Mouse (Mus musculus) kidney, embryonic 16.5 days (tissue): Measurements from ENCODE around the gene Ankrd11. TPM values are rescaled to one million over a fixed set of nuclear protein-coding genes. Genes with fewer than 3 reads are reported as not detected.

Experiments
- ATAC-seq: fragments of 200-750 bp; cut with Nextera tagmentation; 2 replicates; pipeline ENCODE4 v1.8.0; 2017; ENCODE audit warnings: moderate TSS enrichment; ENCODE audit not compliant: low FRiP score, low TSS enrichment
- H3K27ac ChIP-seq: fragments of 300-500 bp; sonication (generic); 2 replicates; pipeline ENCODE4 v1.5.1; 2014; ENCODE audit warnings: low read length
- H3K27me3 ChIP-seq: fragments of 300-500 bp; sonication (generic); 2 replicates; pipeline ENCODE4 v1.6.1; 2014; ENCODE audit warnings: low read length, control low read depth, mixed read lengths; ENCODE audit not compliant: insufficient read depth
- H3K36me3 ChIP-seq: fragments of 300-500 bp; sonication (generic); 2 replicates; pipeline ENCODE4 v1.6.1; 2014; ENCODE audit warnings: low read length, control low read depth, mixed read lengths; ENCODE audit not compliant: insufficient read depth
- H3K4me1 ChIP-seq: fragments of 300-500 bp; sonication (generic); 2 replicates; pipeline ENCODE4 v1.6.1; 2014; ENCODE audit warnings: low read length, control low read depth, mixed read lengths; ENCODE audit not compliant: insufficient read depth
- H3K4me2 ChIP-seq: fragments of 300-500 bp; sonication (generic); replicated peaks from 2 replicates; pipeline ENCODE4 v1.6.1; 2014; ENCODE audit warnings: low read depth, low read length
- H3K4me3 ChIP-seq: fragments of 300-500 bp; sonication (generic); 2 replicates; pipeline ENCODE4 v1.5.1; 2014; ENCODE audit warnings: mild to moderate bottlenecking, low read length
- H3K9ac ChIP-seq: fragments of 300-500 bp; sonication (generic); replicated peaks from 2 replicates; pipeline ENCODE4 v1.6.1; 2014; ENCODE audit warnings: low read length
- H3K9me3 ChIP-seq: fragments of 300-500 bp; sonication (generic); 2 replicates; pipeline ENCODE4 v1.6.1; 2016; ENCODE audit warnings: low read length, control low read depth
- WGBS: fragments of 180-500 bp; shearing (Covaris S2); extraction: QIAGEN DNeasy Blood & Tissue Kit; methylation state at CpG from one replicate; pipeline ENCODE4 v1.1.7; 2014; 5-methylcytosine and 5-hydroxymethylcytosine counted together
- polyA plus RNA-seq: library from polyadenylated mRNA; unstranded; fragments of >200 nt; fragmentation: Nextera tagmentation; extraction: Ambion mirVana; gene quantifications from 2 replicates; pipeline ENCODE4 v1.2.1, GENCODE M21; 2015

Ankrd11 gene
- polyA plus RNA-seq, 1 experiment from 2014 or later = 25.6 TPM

GRCm38 (mm10) chr8:123017143-123017542 is 24.9 kb downstream of the Ankrd11 start:
- no peak overlapping the region for H3K9ac ChIP-seq

DNA sequence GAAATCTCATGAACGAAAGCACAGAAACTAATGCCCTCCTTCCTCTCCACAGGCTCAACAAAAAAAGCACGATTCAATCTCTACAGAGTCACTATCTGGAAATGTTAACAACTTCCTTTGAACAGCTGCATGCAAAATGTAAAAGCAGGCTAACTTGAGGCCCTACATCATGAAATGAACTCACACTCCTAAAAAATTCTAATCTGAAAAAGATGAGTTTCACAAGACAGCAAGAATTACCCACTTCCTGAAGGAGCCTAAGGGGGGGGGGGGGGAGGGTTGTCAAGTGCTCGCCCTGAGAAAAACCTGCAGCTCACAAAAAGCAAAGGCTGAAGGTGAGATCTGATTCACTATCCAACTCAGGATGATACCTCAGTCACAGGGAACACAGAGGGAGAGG is 27.0 kb downstream of the Ankrd11 start:
- peaks cover 11% of the 10 kb centered on the region; the same call in 1 of the 2 replicates for H3K4me1 ChIP-seq
- H3K4me2 ChIP-seq = no peak overlapping the region
- H3K27ac ChIP-seq = no peak overlapping the region
- whole genome bisulfite sequencing = 50% methylated on average over 3 of the region's 3 CpGs
- H3K9ac ChIP-seq = no peak overlapping the region
- H3K27me3 ChIP-seq = no peaks in the 10 kb centered on the region
- no peaks in the 10 kb centered on the region for H3K36me3 ChIP-seq
- H3K4me3 ChIP-seq = no peak overlapping the region
- ATAC-seq = no peak
- H3K9me3 ChIP-seq = no peaks in the 10 kb centered on the region

More at GRCm38 (mm10) chr8:123017143-123017542, 24.9 kb downstream of the Ankrd11 start:
- no peaks in the 10 kb centered on the region for H3K9me3 ChIP-seq
- H3K4me1 ChIP-seq = peaks cover 19% of the 10 kb centered on the region
- H3K27me3 ChIP-seq = no peaks in the 10 kb centered on the region
- H3K27ac ChIP-seq = no peak overlapping the region
- H3K36me3 ChIP-seq = no peaks in the 10 kb centered on the region
- ATAC-seq = no peak
- H3K4me3 ChIP-seq = no peak overlapping the region
- 89% methylated on average over 4 of the region's 4 CpGs for WGBS
- no peak overlapping the region for H3K4me2 ChIP-seq

DNA sequence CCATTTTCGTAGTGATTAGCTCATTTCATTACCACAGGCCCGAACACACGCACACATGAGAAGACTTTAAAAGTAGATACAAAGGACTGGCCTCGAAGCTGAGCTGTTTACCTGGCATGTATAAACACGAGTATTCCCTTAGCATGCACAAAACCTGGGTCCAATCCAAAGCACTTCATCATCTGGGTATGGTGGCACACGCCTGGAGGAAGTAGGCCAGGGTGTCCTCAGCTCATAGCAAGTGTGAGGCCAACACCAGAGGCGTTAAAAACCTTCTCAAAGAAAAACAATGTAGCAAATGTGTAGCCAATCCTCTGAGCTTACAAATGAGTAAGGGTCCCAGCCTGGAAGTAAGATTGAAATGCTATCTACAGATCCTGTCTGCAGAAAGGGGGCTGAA is 27.6 kb downstream of the Ankrd11 start:
- Histone ChIP-seq H3K27ac (no peak overlapping the region), H3K9me3 (no peaks in the 10 kb centered on the region), H3K27me3 (no peaks in the 10 kb centered on the region), H3K4me3 (no peak overlapping the region), H3K4me2 (no peak overlapping the region), H3K4me1 (peaks cover 10% of the 10 kb centered on the region; the same call in 1 of the 2 replicates), H3K36me3 (no peaks in the 10 kb centered on the region), H3K9ac (no peak overlapping the region)
- no peak for ATAC-seq
- WGBS = 68% methylated on average over 7 of the region's 7 CpGs

- no peak overlapping the region for H3K4me2 ChIP-seq
- no peak overlapping the region for H3K4me3 ChIP-seq
- H3K9me3 ChIP-seq = no peaks in the 10 kb centered on the region
- H3K4me1 ChIP-seq = peaks cover 2% of the 10 kb centered on the region
- no peaks in the 10 kb centered on the region for H3K36me3 ChIP-seq
- no peak for ATAC-seq
- no peak overlapping the region for H3K27ac ChIP-seq
- no peaks in the 10 kb centered on the region for H3K27me3 ChIP-seq
- H3K9ac ChIP-seq = no peak overlapping the region
Measured at GRCm38 (mm10) chr8:123011321-123011720, 30.8 kb downstream of the Ankrd11 start.

DNA sequence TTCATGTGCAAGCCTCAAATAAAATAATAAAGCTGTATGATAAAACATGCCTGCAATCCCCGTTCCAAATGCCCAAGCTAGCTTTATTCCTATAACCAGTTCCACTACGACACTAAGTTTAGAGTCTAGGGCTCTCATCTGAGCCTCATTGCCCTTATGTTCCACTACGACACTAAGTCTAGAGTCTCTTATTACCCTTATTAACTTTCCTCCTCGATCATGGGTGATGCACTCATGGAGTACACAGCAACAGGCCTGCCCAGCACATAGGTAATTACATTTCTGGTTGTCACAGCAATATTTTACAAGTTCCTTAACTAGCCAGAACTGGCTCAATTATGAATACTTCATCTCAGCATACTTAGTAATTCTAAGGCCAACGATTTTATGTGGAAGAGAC is 36.3 kb downstream of the Ankrd11 start:
- H3K4me1 ChIP-seq = peaks cover 29% of the 10 kb centered on the region
- H3K9me3 ChIP-seq = no peaks in the 10 kb centered on the region
- H3K4me2 ChIP-seq = no peak overlapping the region
- H3K9ac ChIP-seq = no peak overlapping the region
- no peaks in the 10 kb centered on the region for H3K36me3 ChIP-seq
- WGBS = 61% methylated on average over 5 of the region's 5 CpGs
- H3K27me3 ChIP-seq = no peaks in the 10 kb centered on the region
- no peak overlapping the region for H3K4me3 ChIP-seq
- H3K27ac ChIP-seq = no peak overlapping the region
- ATAC-seq = no peak

GRCm38 (mm10) chr8:123005328-123005727 is 36.7 kb downstream of the Ankrd11 start:
- 68% methylated on average over 3 of the region's 3 CpGs for WGBS
- Histone ChIP-seq H3K9me3 (no peaks in the 10 kb centered on the region), H3K9ac (no peak overlapping the region), H3K27ac (no peak overlapping the region), H3K27me3 (no peaks in the 10 kb centered on the region), H3K36me3 (no peaks in the 10 kb centered on the region), H3K4me2 (no peak overlapping the region), H3K4me1 (peaks cover 29% of the 10 kb centered on the region), H3K4me3 (no peak overlapping the region)
- no peak for ATAC-seq

DNA sequence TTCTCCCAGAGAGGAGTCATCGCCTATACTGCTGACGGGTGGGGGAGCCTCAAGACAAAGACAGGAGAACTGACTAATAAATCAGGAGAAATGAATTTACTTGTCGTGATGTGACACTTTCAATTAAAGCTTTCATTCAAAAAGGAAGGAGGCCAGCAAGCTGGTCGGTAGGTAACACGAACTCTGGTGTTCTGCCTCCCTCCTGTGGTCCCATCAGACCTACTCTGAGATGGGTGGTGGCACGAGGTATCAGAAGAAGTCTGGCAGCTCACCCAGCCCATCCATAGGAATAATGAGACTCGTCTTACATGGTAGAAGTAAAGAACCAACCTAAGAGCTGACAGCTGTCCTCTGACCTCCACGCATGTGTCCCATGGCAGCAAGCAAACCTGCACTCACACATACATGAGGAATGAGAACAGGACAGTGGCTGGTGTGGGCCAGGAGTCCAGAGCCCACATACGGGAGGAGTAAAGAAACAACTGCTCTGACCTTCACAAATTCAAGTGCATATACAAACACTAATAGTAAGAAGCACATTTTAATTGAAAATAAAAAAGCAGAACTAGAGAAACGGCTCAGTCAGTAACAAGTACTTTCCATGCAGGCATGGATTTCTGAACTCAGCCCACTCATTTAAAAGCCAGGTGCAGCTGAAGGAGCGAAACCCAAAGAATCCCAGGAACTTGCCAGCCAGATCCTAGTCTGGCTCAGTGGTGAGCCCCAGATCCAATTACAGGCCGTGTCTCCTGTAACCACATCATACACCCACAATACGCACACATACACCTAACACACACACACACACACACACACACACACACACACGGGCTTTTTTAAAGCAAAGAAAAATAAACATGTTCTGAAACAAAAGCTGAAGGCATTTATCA is 37.8 kb downstream of the Ankrd11 start:
- peaks cover 29% of the 10 kb centered on the region for H3K4me1 ChIP-seq
- WGBS = 37% methylated on average over 14 of the region's 14 CpGs
- H3K4me3 ChIP-seq = no peak overlapping the region
- peak overlapping the region; percentile 34; the same call in 1 of the 2 replicates for H3K27ac ChIP-seq
- no peaks in the 10 kb centered on the region for H3K36me3 ChIP-seq
- H3K27me3 ChIP-seq = no peaks in the 10 kb centered on the region
- no peaks in the 10 kb centered on the region for H3K9me3 ChIP-seq
- no peak overlapping the region for H3K4me2 ChIP-seq
- ATAC-seq = no peak
- H3K9ac ChIP-seq = 0 out of 2 replicates have a peak overlapping the region, but pooled peaks have one; percentile 11

DNA sequence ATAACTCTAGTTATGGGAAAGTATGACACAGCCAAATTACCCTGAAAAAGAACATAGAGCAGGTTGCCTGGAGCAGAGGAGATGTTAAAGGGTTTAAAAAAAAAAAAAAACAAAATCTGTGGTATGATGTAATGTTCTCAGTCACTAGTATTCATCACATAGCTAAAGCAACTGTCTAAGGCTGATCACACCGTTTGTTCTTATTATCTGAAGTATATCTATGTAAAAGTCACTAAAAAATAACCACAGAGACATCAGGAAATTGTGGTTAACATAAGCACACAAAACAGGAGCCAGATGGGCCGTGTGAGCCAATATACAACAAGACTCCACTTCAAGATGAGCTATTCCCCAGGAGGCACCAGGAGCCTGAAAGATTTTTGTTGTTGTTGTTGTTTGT is 41.8 kb downstream of the Ankrd11 start:
- no peak overlapping the region for H3K27ac ChIP-seq
- no peaks in the 10 kb centered on the region for H3K27me3 ChIP-seq
- 72% methylated on average over 2 of the region's 2 CpGs for WGBS
- peaks cover 21% of the 10 kb centered on the region for H3K4me1 ChIP-seq
- no peak overlapping the region for H3K4me2 ChIP-seq
- no peak for ATAC-seq
- H3K9me3 ChIP-seq = no peaks in the 10 kb centered on the region
- H3K4me3 ChIP-seq = no peak overlapping the region
- no peak overlapping the region for H3K9ac ChIP-seq
- no peaks in the 10 kb centered on the region for H3K36me3 ChIP-seq

DNA sequence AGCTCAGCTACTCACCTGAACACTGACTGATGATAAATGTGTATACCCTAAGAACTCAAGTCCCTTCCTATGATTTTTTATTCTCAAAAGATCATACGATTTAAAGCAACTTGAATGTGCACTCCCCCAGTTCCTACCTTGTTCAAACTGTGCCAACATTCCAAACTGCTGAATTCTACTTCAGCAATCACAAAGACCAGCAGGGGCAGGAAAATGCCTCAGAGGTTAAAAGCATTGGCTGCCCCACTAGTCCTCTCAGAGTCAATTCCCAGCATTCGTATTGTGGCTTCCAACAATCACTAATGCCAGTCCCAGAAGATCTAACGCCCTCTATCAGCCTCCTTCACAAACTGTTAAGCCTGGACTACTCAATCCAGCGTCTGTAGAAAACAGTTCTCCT is 44.1 kb downstream of the Ankrd11 start:
- peaks cover 14% of the 10 kb centered on the region for H3K4me1 ChIP-seq
- no peaks in the 10 kb centered on the region for H3K27me3 ChIP-seq
- no peaks in the 10 kb centered on the region for H3K36me3 ChIP-seq
- no peak overlapping the region for H3K4me3 ChIP-seq
- H3K9me3 ChIP-seq = no peaks in the 10 kb centered on the region
- no peak overlapping the region for H3K27ac ChIP-seq
- H3K9ac ChIP-seq = no peak overlapping the region
- ATAC-seq = no peak
- WGBS = 70% methylated on average over 4 of the region's 4 CpGs
- H3K4me2 ChIP-seq = no peak overlapping the region

DNA sequence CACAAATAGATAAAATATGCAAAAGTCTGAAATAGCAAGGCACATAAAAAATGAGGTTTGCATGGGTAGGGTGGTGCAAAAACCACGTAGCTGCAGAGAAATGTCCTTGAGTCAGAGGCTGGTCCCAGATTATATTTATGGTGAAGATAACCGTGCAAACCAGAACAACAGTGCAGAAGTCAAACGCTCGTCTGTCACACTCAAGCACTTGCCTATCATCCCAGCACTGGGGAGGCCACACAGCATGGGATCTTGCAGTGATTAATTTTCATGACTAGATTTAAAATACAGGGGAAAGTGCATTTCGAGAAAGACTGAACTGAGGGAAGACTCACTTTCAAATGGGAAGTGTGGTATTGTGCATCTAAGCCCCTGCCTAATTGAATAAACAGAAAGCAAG is 48.3 kb downstream of the Ankrd11 start:
- no peak overlapping the region for H3K4me2 ChIP-seq
- 59% methylated on average over 5 of the region's 5 CpGs for WGBS
- no peaks in the 10 kb centered on the region for H3K36me3 ChIP-seq
- no peak overlapping the region for H3K4me3 ChIP-seq
- peaks cover 29% of the 10 kb centered on the region for H3K4me1 ChIP-seq
- H3K27me3 ChIP-seq = no peaks in the 10 kb centered on the region
- H3K9me3 ChIP-seq = no peaks in the 10 kb centered on the region
- no peak overlapping the region for H3K27ac ChIP-seq
- no peak overlapping the region for H3K9ac ChIP-seq
- ATAC-seq = no peak
